Mouse (Mus musculus) right cerebral cortex, postnatal 36 days (tissue): Measurements from ENCODE around the gene Foxp1.
A peak's percentile ranks its signal among the peaks of the same experiment; 100 is the strongest.

Source experiments
- DNase-seq, 2 experiments: peaks; one replicate each; pipeline ENCODE4 v3.0.0; 2022; ENCODE audit warnings: low spot score in 2 of 2, mixed read lengths in 1 of 2

The Foxp1 gene

GRCm38 (mm10) chr6:99026635-99027541 is 495.6 kb downstream of the Foxp1 start:
- DNase-seq: no peak

GRCm38 (mm10) chr6:99026040-99026439 is 496.5 kb downstream of the Foxp1 start:
- no peak for DNase-seq

- DNase-seq: no peak
These were observed 497.9 kb downstream of the Foxp1 start for GRCm38 (mm10) chr6:99024588-99024987.

- DNase-seq: no peak
These were observed 501.7 kb downstream of the Foxp1 start for GRCm38 (mm10) chr6:99020570-99021444.

GRCm38 (mm10) chr6:99019716-99020115 is 502.8 kb downstream of the Foxp1 start:
- DNase-seq: no peak

- DNase-seq: no peak
These were observed 503.3 kb downstream of the Foxp1 start for GRCm38 (mm10) chr6:99019266-99019665.

- DNase-seq: no peak
These were observed 508.5 kb downstream of the Foxp1 start for GRCm38 (mm10) chr6:99013866-99014502.

GRCm38 (mm10) chr6:99013119-99013865 is 509.2 kb downstream of the Foxp1 start:
- DNase-seq: no peak

- no peak for DNase-seq
These were observed 510.5 kb downstream of the Foxp1 start for GRCm38 (mm10) chr6:99011895-99012584.

GRCm38 (mm10) chr6:99009771-99010170 is 512.8 kb downstream of the Foxp1 start:
- no peak for DNase-seq

GRCm38 (mm10) chr6:99008565-99008964 is 514.0 kb downstream of the Foxp1 start:
- no peak for DNase-seq

GRCm38 (mm10) chr6:99007542-99007941 is 515.0 kb downstream of the Foxp1 start:
- DNase-seq: no peak

- no peak for DNase-seq
These were observed 518.1 kb downstream of the Foxp1 start for GRCm38 (mm10) chr6:99004255-99004997.

- DNase-seq: no peak
These were observed 519.3 kb downstream of the Foxp1 start for GRCm38 (mm10) chr6:99003108-99003709.

- DNase-seq: no peak
These were observed 520.9 kb downstream of the Foxp1 start for GRCm38 (mm10) chr6:99001637-99002036.

- DNase-seq: peak in 1 of 2 experiments; percentile 35
These were observed 523.3 kb downstream of the Foxp1 start for GRCm38 (mm10) chr6:98998971-98999932.

- DNase-seq: no peak
These were observed 524.8 kb downstream of the Foxp1 start for GRCm38 (mm10) chr6:98997742-98998141.

GRCm38 (mm10) chr6:98996822-98997221 is 525.7 kb downstream of the Foxp1 start:
- no peak for DNase-seq
